Mouse (Mus musculus) heart, adult 11 months (tissue): ENCODE data around the gene Bahcc1.

ENCODE experiments used
- DNase-seq: peaks from one replicate; pipeline ENCODE4 v3.0.0; 2022

The Bahcc1 gene

GRCm38 (mm10) chr11:120303559-120304349 is 71.0 kb downstream of the Bahcc1 start:
- DNase-seq, result peak; percentile 93

DNA sequence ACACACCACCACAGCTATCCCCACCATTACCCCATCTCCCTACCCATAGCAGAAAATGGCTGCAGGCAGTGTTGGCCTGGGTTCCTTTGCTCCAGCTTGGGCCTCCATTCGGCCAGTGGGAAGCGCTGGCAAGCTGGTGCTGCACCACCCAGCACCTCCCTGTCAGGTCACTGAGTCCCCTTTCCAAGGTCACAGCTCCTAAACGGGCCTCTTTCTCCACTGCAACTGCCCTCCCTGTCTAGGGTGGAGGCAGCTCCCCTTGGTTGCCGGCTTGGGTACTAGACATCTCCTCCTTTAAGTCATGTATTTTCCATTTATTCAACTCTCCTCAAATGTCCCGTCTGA is 71.6 kb downstream of the Bahcc1 start:
- DNase-seq, result no peak

- peak; percentile 100 for DNase-seq
Observed at GRCm38 (mm10) chr11:120304886-120305534, 72.3 kb downstream of the Bahcc1 start.

- DNase-seq, result peak; percentile 88
Observed at GRCm38 (mm10) chr11:120305535-120306365, 73.0 kb downstream of the Bahcc1 start.

DNA sequence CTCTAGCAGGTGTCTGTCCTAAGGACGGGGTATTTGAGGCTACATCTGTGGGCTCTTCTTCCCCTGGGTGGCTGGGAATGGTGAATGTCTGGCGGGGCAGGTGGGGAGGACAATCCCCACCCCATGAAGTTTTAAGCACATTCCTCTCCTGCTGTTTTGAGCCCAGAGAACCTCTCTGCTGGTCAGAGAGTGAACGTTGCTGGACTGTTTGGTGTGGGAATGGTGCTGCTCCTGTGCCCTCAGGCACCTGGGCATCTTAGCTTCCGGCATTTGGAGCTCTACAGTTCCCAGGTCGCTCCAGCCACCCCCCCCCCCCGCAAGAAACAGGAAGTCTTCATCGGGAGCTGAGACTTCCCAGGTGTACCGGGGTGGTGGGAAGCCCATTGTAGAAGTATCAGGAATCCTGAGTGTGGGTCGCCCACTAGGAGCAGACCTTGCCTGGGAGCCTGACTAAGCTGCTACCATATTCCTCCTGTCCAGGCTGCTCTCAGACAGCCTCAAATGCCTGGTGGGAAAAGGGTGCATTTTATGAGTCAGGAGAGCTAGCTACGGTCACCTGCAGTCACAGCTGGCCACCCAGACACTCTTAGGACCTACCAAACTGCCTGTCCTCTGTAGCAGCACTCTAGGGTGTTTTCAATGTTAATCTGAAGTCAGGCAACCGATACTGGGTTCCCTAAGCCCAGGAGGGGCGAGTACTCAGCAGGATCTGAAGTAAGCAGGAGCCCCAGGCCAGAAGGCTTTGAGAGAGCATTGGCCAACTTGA is 73.8 kb downstream of the Bahcc1 start:
- DNase-seq, result peak; percentile 93

- peak; percentile 89 for DNase-seq
Observed at GRCm38 (mm10) chr11:120307132-120307413, 74.3 kb downstream of the Bahcc1 start.

DNA sequence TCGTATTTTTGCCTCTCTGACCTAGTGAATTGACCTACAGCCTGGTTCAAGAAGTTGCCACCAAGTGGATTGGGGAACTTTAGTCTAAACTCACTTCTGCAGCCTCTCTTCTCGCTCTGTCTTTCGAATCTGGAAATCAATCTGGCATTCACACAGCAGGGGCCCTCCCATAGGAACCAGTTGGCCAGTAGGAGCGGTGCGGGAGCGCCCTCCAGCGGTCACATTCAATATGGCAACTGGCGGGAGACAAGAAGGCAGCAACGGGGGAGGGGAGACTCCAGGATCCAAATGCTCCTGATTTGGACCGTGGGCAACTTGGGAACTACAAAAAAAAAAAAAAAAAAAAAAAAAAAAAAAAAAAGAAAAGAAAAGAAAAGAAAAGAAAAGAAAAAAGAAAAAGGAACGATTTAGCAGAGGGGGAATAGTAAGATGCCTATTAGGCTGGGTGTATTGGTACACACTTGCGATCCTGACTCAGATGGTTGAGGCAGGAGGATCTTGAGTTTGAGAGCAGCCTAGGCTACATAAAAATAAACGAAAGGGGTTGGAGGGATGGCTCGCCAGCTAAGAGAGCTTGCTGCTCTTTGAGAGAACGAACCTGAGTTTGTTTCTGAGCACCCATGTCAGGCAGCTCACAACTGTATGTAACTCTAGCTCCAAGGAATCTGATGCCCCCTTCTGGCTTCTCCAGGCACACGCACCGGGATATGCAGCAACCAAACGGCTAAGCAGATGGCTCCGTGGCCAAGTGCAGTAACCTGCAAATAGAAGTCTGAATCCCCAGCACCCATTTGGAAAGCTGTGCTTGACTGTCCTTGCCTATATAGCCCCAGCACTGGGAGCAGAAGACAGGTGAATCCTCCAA is 75.1 kb downstream of the Bahcc1 start:
- peak; percentile 99 for DNase-seq

DNA sequence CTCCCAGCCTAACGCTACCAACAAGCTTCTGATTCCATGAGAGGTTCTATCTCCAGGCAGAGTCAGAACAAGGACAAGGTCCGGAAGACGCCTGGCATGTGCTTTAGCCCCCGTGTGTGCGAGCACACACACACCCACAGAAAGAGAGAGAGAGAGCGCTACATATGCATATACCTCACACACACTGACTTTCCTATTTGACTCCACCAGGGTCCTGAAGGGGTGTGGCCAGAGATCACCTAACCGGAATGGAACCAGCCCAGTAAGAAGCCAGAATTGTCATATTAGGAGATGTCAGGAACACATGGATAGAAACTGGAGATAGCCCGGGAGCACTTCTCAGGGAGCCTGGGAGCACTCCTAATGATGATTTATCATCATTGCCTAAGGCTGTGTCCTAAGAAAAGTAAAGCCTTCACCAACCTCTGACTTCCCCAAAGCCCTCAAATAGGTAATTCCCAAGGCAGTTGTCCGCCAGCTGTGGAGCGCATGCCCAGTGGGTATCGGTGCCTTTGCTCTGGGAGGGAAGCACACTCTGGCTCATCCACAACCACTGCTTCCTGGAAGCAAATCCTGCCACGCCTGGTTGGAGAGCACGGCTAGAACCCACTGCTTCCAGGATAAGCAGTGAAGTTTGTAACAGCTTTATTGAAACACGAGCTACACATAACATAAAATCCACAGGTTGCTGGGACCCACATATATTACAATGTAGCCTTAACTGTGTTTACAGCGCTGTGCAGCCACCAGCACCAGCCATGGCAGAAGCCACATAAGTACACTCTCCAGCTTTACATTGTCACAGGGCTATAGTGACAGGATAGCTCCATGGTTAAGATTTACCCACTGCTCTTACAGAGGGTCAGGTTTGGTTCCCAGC is 75.9 kb downstream of the Bahcc1 start:
- DNase-seq, result peak; percentile 90

DNA sequence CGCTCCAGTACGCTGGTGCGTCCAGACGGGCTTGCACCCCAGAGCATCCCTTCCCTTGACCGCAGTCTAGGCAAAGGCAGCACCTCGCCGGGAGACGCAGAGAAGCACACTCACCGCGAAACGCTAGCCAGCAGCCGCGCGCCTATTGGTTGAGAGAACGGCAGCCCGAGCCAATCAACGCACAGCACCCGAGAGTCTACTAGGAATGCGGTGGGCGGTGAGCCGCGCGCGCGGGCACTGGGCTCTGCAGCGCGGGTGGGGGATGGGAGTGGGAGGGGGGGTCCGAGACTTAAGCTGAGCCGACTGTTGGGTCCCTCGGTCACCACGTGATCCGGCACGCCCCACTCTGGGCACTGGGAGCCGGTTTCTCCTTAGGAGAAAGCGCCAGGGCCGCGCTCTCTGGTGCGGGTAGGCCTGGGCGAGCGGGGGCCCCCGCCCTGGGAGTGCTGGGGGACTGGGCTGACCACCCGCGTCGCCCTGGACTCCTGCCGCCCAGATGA is 78.1 kb downstream of the Bahcc1 start:
- DNase-seq, result peak; percentile 99

DNA sequence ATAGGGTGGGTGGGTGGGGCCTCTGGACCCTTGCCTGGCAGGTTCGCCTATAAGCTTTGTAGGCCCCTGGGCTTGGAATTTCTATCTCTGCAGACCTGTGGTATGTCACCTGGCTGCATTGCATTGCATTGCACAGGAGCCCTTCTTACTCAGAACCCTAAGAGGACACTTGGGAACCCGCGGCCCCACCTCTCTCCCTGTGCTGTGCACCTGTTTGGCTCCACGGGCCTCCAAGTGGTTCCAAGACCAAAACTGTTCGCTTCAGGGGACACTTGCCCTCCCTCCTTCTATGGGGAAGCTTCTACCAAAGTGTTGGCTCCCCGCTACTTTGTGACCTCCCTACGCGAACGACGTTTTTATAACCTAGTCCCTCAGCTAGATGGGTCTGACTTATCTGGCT is 78.8 kb downstream of the Bahcc1 start:
- peak; percentile 91 for DNase-seq

GRCm38 (mm10) chr11:120312069-120312468 is 79.3 kb downstream of the Bahcc1 start:
- peak; percentile 75 for DNase-seq

DNA sequence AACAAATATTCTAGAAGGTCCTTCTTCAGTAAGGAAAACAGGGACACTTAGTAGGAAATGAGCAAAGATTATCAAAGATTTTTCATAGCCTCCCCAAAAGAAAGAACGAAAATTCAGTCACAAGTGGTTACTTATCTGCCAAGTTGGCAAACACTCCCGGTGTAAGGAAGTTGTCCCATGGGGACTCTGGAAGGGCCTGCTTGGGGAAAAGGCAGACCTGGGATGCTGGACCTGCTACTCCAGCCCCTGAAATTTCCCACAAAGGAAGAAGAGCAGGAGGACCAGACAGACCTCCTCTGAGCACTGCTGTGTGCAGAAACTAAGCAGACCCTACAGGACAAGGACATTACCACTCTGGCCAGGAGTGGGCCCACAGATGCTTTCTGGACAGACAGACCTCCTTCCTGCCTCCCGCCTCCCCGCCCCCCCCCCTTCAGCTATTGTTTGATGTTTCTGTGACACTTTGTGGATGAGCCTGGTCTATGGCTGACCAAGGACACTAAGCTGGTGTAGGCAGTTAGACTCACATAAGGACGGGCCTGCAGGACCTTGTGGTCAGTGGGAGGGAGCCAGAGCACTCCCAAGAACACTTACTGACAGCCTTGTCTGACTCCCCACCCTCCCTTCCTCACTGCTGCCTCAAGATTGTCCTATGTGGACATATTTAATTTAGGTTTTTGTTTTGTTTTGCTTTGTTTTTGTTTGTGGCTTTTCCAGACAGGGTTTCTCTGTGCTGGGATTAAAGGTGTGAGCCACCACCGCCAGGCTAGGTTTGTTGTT is 81.3 kb downstream of the Bahcc1 start:
- DNase-seq, result peak; percentile 76

GRCm38 (mm10) chr11:120314721-120315415 is 82.1 kb downstream of the Bahcc1 start:
- peak; percentile 90 for DNase-seq

DNA sequence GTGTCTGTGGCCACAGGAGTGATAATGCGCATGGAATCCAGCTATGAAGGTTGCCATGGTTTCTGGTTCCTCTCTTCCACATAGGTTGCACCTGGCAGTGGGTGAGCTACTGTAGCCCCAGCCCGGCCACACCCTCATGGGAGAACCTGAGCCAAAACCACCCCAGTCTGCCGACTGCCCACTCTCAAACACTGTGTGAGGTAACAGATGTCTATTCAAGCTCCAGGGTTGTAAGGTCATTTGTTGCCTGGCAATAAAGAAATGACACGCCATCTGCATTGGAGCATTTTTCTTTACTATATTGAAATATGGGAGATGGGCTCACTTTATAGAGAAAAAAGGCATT is 82.6 kb downstream of the Bahcc1 start:
- peak; percentile 94 for DNase-seq

GRCm38 (mm10) chr11:120315832-120316689 is 83.3 kb downstream of the Bahcc1 start:
- DNase-seq, result peak; percentile 100

GRCm38 (mm10) chr11:120316690-120317254 is 84.0 kb downstream of the Bahcc1 start:
- DNase-seq, result peak; percentile 93

DNA sequence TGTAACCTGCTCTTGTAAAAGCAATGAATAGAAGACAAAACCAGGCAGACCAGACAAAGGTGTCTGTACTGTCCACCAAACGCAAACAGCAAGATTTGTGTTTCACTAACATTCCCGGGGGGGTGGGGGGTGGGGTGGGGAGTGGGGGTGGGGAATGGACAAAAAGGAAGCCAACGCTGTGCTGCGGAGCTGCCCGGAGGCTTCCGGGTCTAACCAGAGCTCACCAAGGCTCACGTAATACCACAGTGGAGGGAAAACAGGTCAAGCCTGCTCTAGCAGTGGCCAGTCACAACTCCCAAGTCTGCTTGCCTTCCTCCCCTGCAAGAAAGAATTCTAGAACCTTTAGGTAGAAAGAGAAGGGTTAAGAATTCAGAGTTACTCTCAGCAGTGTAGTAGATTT is 84.7 kb downstream of the Bahcc1 start:
- DNase-seq, result peak; percentile 56

- peak; percentile 82 for DNase-seq
Observed at GRCm38 (mm10) chr11:120319310-120319709, 86.6 kb downstream of the Bahcc1 start.
